Mouse (Mus musculus) left cerebral cortex, postnatal 10 days (tissue): ENCODE results near the gene Ccr10. TPM values are rescaled to one million over a fixed set of nuclear protein-coding genes. Genes with fewer than 3 reads are reported as not detected.
"Not testable (repeated sequence)": the region's sequence is repeated elsewhere in the genome, so short reads cannot be mapped to it uniquely, and the experiment has no call there.

Source experiments
- DNase-seq, 2 experiments: peaks; one replicate each; pipeline ENCODE4 v3.0.0; 2021 to 2022; ENCODE audit warnings: low spot score in 2 of 2, mixed read lengths in 1 of 2; ENCODE audit errors: extremely low spot score in 1 of 2
- intact Hi-C: fragments of 180-260 bp; cut with DNase I; formaldehyde crosslinking; loops from one replicate; pipeline ENCODE4 v1.15.1; 2025
- total RNA-seq, 2 experiments: library from RNA; stranded (reverse); gene quantifications; 2 replicates each; pipeline ENCODE4 v1.2.3; 2021

Ccr10 gene
- total RNA-seq, 2 experiments from 2014 or later, result 0.41 TPM; not detected in 1

GRCm38 (mm10) chr11:101163476-101164350 lies 11.5 kb downstream of the Ccr10 start:
- intact Hi-C loops, result no loop called here
- peak in 1 of 2 experiments; percentile 39 for DNase-seq

GRCm38 (mm10) chr11:101162772-101163171 lies 12.5 kb downstream of the Ccr10 start:
- intact Hi-C loops, result no loop called here
- DNase-seq, result peak in 1 of 2 experiments; percentile 71

- DNase-seq, result no peak
- intact Hi-C loops, result no loop called here
Measured at GRCm38 (mm10) chr11:101162301-101162700, 12.9 kb downstream of the Ccr10 start.

GRCm38 (mm10) chr11:101161551-101161950 lies 13.7 kb downstream of the Ccr10 start:
- intact Hi-C loops, result no loop called here
- DNase-seq, result no peak

- intact Hi-C loops, DNase-seq: not testable (repeated sequence)
Measured at GRCm38 (mm10) chr11:101160981-101161505, 14.2 kb downstream of the Ccr10 start.

- DNase-seq, intact Hi-C loops: not testable (repeated sequence)
Measured at GRCm38 (mm10) chr11:101160151-101160550, 15.1 kb downstream of the Ccr10 start.

GRCm38 (mm10) chr11:101155728-101156371 lies 19.4 kb downstream of the Ccr10 start, which contains the start of gene Tubg2:
TSS of gene Tubg2 (plus strand) at chr11:101155907.
- intact Hi-C loops, result no loop called here
- peak; percentile 70 to 82 for DNase-seq

GRCm38 (mm10) chr11:101155151-101155550 lies 20.1 kb downstream of the Ccr10 start:
- intact Hi-C loops, result no loop called here
- DNase-seq, result no peak

- DNase-seq, result no peak
- intact Hi-C loops, result no loop called here
Measured at GRCm38 (mm10) chr11:101154648-101155047, 20.6 kb downstream of the Ccr10 start.

GRCm38 (mm10) chr11:101152825-101153224 lies 22.4 kb downstream of the Ccr10 start:
- DNase-seq, result no peak
- intact Hi-C loops, result no loop called here

GRCm38 (mm10) chr11:101151063-101151462 lies 24.2 kb downstream of the Ccr10 start:
- DNase-seq, result no peak
- intact Hi-C loops, result no loop called here

GRCm38 (mm10) chr11:101149178-101150105 lies 25.8 kb downstream of the Ccr10 start:
- intact Hi-C loops, result no loop called here
- DNase-seq, result no peak

GRCm38 (mm10) chr11:101148751-101149150 lies 26.5 kb downstream of the Ccr10 start:
- DNase-seq, result no peak
- intact Hi-C loops, result no loop called here

- intact Hi-C loops, result no loop called here
- no peak for DNase-seq
Measured at GRCm38 (mm10) chr11:101146377-101146776, 28.9 kb downstream of the Ccr10 start.

- intact Hi-C loops, result no loop called here
- DNase-seq, result no peak
Measured at GRCm38 (mm10) chr11:101143338-101144225, 31.7 kb downstream of the Ccr10 start.

- no peak for DNase-seq
- intact Hi-C loops, result no loop called here
Measured at GRCm38 (mm10) chr11:101142215-101142967, 32.9 kb downstream of the Ccr10 start.

- DNase-seq, result no peak
- intact Hi-C loops, result no loop called here
Measured at GRCm38 (mm10) chr11:101141088-101141487, 34.2 kb downstream of the Ccr10 start.
